Mouse (Mus musculus) lung, adult 2 months (tissue): ENCODE results near the gene Kiz.

Experiments used
- CTCF ChIP-seq: fragments of 200-500 bp; IDR thresholded peaks from 2 replicates; pipeline ENCODE4 v1.5.1; 2011; ENCODE audit warnings: mild to moderate bottlenecking, low read length, control low read depth; ENCODE audit not compliant: insufficient read depth
- POLR2A ChIP-seq: fragments of 200-500 bp; IDR thresholded peaks from 2 replicates; pipeline ENCODE4 v1.6.1; 2011; ENCODE audit warnings: low read depth, mild to moderate bottlenecking, control low read depth, low read length, borderline replicate concordance; ENCODE audit errors: extremely low read depth

GRCm38 (mm10) chr2:146834064-146834313, 21.7 kb upstream of the Kiz start:
- TF ChIP-seq CTCF (no peak), POLR2A (no peak)
